Mouse (Mus musculus): Measurements from ENCODE around the gene Dstyk. TPM values are rescaled to one million over a fixed set of nuclear protein-coding genes. Genes with fewer than 3 reads are reported as not detected.

Gene Dstyk
- total and polyA plus RNA-seq, 3 experiments: 8.9 to 16.0 (median 14.6) TPM

DNA sequence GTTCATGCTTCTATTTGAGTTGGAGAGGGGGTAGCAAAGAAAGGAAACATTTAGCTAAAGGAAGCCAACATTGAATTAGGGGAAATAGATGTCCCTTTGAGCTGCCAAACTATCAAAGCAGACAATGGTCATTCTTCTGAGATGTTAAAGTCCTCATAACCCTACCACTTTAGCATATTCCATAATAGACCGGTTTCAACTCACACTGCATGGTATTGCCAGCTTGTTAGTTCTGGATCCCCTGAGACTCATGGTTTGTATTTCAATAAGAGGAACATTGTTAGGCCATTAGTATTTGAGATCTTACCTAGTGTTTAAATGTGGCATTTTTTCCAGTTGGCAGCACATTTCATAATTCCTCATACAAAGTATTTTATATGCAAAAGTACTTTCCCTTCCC lies 19.6 kb downstream of the Dstyk start:
- TF ChIP-seq EP300 (IDR thresholded peaks at IDR 0.05; ENCODE audit: insufficient read depth, low read depth, low read length): no peak
- no peak for TF ChIP-seq CTCF (IDR thresholded peaks at IDR 0.05)
- TF ChIP-seq POLR2A (IDR thresholded peaks at IDR 0.05; ENCODE audit: insufficient read depth, low read depth, low read length): no peak
- WGBS: 52% methylated on average over 1 of the region's 1 CpGs
- DNase-seq: no peak
- peaks cover 29% of the 10 kb centered on the region for H3K36me3 ChIP-seq (ENCODE audit: control insufficient read depth, insufficient read depth, low read length)
- H3K27me3 ChIP-seq (ENCODE audit: control insufficient read depth, insufficient read depth, low read length): no peaks in the 10 kb centered on the region
- H3K79me2 ChIP-seq (replicated peaks; ENCODE audit: control insufficient read depth, insufficient read depth, low read length): 0 out of 2 replicates have a peak, but pooled peaks cover 3% of the 10 kb centered on the region
- no peak overlapping the region for H3K9ac ChIP-seq (ENCODE audit: low read depth, low read length)
- no peak overlapping the region for H3K4me3 ChIP-seq
- H3K27ac ChIP-seq: peak overlapping the region; percentile 67
- intact Hi-C loops (cut with DNase I): loop anchor here (2.0 to 5.0 kb wide), 2 partner anchors 20 to 40 kb away; partner anchors contain the start of genes Dstyk and Rbbp5
- H3K4me1 ChIP-seq (ENCODE audit: control insufficient read depth, insufficient read depth, low read length): peaks cover 22% of the 10 kb centered on the region

DNA sequence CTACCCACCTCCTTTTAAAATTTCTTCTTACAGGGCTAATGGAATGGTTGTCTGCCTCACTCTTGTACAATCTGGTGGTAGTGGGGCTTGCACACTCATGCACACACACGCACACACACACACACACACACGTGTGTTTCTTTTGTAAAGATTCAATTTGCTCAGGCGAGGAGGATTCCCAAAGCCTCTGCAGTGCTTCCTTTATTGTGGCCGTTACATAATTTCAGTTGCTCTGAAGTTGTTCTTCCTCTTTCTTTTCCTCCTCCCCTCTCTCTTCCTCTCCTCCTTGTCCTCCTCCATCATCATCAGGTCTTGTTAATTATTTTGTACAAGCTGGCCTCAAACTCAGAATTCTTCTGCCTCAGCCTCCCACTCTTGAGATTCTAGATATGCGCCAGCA lies 20.0 kb downstream of the Dstyk start:
- no peak overlapping the region for H3K4me3 ChIP-seq
- TF ChIP-seq EP300 (IDR thresholded peaks at IDR 0.05; ENCODE audit: insufficient read depth, low read depth, low read length) (no peak), POLR2A (IDR thresholded peaks at IDR 0.05; ENCODE audit: insufficient read depth, low read depth, low read length) (no peak), CTCF (IDR thresholded peaks at IDR 0.05) (no peak)
- intact Hi-C loops (cut with DNase I): loop anchor here (2.0 to 5.0 kb wide), 2 partner anchors 21 to 40 kb away; partner anchors contain the start of genes Dstyk and Rbbp5
- H3K36me3 ChIP-seq (ENCODE audit: control insufficient read depth, insufficient read depth, low read length): peaks cover 29% of the 10 kb centered on the region
- 0 out of 2 replicates have a peak, but pooled peaks cover 3% of the 10 kb centered on the region for H3K79me2 ChIP-seq (replicated peaks; ENCODE audit: control insufficient read depth, insufficient read depth, low read length)
- H3K27ac ChIP-seq: peak overlapping the region; percentile 67
- no peaks in the 10 kb centered on the region for H3K27me3 ChIP-seq (ENCODE audit: control insufficient read depth, insufficient read depth, low read length)
- DNase-seq: no peak
- 60% methylated on average over 5 of the region's 5 CpGs for WGBS
- H3K9ac ChIP-seq (ENCODE audit: low read depth, low read length): no peak overlapping the region
- peaks cover 19% of the 10 kb centered on the region for H3K4me1 ChIP-seq (ENCODE audit: control insufficient read depth, insufficient read depth, low read length)

DNA sequence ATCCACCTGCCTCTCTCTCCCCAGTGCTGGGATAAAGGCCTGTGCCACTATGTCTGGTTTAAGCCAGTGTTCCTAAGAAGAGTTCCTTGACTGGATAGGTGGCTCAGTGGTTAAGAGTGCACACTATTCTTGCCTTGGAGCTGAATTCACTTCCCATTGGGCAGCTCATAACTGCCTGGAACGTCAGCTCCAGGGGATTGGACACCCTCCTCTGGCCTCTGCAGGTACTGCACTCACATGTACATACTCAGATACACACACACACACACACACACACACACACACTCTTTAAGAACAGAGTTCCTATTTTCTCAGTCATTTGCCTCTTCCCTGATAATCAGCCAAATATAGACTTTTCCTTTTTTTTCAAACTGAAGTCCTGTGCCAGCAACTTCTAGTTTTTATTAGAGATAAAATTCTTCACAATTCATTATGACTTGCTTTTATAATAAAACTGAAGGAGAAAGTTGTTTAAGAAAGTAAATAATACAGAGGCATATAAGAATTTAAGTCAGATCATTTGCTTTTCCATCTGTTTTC lies 23.6 kb downstream of the Dstyk start:
- Histone ChIP-seq H3K9ac (ENCODE audit: low read depth, low read length) (no peak overlapping the region), H3K27ac (no peak overlapping the region), H3K79me2 (replicated peaks; ENCODE audit: control insufficient read depth, insufficient read depth, low read length) (no peaks in the 10 kb centered on the region), H3K36me3 (ENCODE audit: control insufficient read depth, insufficient read depth, low read length) (peaks cover 19% of the 10 kb centered on the region), H3K4me3 (no peak overlapping the region), H3K27me3 (ENCODE audit: control insufficient read depth, insufficient read depth, low read length) (no peaks in the 10 kb centered on the region), H3K4me1 (ENCODE audit: control insufficient read depth, insufficient read depth, low read length) (peaks cover 10% of the 10 kb centered on the region)
- WGBS: 63% methylated on average over 1 of the region's 1 CpGs
- intact Hi-C loops (cut with DNase I): no loop called here
- no peak for TF ChIP-seq POLR2A (IDR thresholded peaks at IDR 0.05; ENCODE audit: insufficient read depth, low read depth, low read length)
- TF ChIP-seq CTCF (IDR thresholded peaks at IDR 0.05): peak; percentile 15; the same call in 1 of the 2 replicates
- DNase-seq: no peak

DNA sequence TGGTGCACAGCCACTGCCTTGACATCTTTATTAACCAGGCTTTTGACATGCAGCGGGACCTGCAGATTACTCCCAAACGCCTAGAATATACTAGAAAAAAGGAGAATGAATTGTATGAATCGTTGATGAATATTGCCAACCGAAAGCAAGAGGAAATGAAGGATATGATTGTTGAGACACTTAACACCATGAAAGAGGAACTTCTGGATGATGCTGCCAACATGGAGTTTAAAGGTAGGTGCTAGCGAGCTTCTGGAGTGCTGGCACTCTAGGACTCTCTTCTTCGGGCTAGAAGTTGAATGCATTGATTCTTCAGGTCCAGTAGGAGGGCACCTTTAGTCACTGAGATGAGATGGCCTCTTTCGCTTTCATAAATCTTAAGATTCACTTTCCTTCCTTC lies 32.4 kb downstream of the Dstyk start:
- no peaks in the 10 kb centered on the region for H3K4me1 ChIP-seq (ENCODE audit: control insufficient read depth, insufficient read depth, low read length)
- H3K36me3 ChIP-seq (ENCODE audit: control insufficient read depth, insufficient read depth, low read length): no peaks in the 10 kb centered on the region; the same call in 1 of the 2 replicates
- no peak overlapping the region for H3K27ac ChIP-seq
- H3K4me3 ChIP-seq: no peak overlapping the region
- no peaks in the 10 kb centered on the region for H3K79me2 ChIP-seq (replicated peaks; ENCODE audit: control insufficient read depth, insufficient read depth, low read length)
- no peak for DNase-seq
- no peak overlapping the region for H3K9ac ChIP-seq (ENCODE audit: low read depth, low read length)
- H3K27me3 ChIP-seq (ENCODE audit: control insufficient read depth, insufficient read depth, low read length): no peaks in the 10 kb centered on the region
- 91% methylated on average over 7 of the region's 7 CpGs for WGBS
- intact Hi-C loops (cut with DNase I): no loop called here
- TF ChIP-seq EP300 (IDR thresholded peaks at IDR 0.05; ENCODE audit: insufficient read depth, low read depth, low read length): no peak
- TF ChIP-seq POLR2A (IDR thresholded peaks at IDR 0.05; ENCODE audit: insufficient read depth, low read depth, low read length): no peak
- TF ChIP-seq CTCF (IDR thresholded peaks at IDR 0.05): no peak

DNA sequence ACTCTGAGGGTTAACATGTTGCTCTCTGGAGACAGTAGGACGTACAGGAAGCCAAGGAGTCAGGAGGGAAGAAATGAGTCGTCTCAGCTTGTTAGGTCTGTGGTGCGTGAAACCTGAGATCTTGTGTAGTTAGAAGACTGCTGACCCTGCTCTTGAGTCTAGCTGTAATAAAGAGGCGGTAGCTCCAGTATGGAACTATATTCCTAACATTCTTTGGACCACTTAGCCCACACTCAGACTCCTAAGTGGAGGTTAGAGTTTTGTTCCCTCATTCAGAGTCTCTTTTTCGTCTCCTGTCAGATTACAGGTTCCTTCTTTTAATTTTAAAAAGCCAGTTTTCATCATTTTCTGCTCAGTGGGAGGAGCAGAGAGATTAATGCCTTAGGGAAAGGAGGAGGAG lies 47.3 kb downstream of the Dstyk start:
- H3K36me3 ChIP-seq (ENCODE audit: control insufficient read depth, insufficient read depth, low read length): no peaks in the 10 kb centered on the region; the same call in 1 of the 2 replicates

DNA sequence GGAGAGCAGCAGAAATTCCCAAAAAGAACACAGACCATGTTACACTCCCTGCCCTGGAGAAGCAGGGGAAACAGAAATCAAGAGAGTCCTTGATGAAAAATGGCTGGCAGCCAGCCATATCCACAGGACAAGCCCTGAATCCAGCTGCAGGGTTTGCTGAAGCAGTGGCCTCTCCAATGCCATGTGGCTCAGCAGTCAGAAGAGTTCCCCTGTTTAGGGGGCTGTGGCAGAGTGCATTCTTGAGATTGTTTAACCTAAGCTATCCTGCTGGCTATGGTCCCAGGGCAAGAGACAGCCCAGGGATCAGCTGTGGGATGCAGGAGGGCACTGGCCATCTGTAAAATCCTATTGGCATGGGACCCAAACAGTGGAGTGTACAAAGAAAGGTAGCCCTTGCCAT lies 51.6 kb downstream of the Dstyk start:
- Histone ChIP-seq H3K36me3 (ENCODE audit: control insufficient read depth, insufficient read depth, low read length) (no peaks in the 10 kb centered on the region), H3K27ac (no peak overlapping the region), H3K27me3 (ENCODE audit: control insufficient read depth, insufficient read depth, low read length) (no peaks in the 10 kb centered on the region), H3K9ac (ENCODE audit: low read depth, low read length) (no peak overlapping the region), H3K4me1 (ENCODE audit: control insufficient read depth, insufficient read depth, low read length) (no peaks in the 10 kb centered on the region), H3K4me3 (no peak overlapping the region), H3K79me2 (replicated peaks; ENCODE audit: control insufficient read depth, insufficient read depth, low read length) (no peaks in the 10 kb centered on the region)
- DNase-seq: no peak
- intact Hi-C loops (cut with DNase I): no loop called here
- TF ChIP-seq EP300 (IDR thresholded peaks at IDR 0.05; ENCODE audit: insufficient read depth, low read depth, low read length) (no peak), CTCF (IDR thresholded peaks at IDR 0.05) (no peak), POLR2A (IDR thresholded peaks at IDR 0.05; ENCODE audit: insufficient read depth, low read depth, low read length) (no peak)

More for the DNA sequence above, 47.3 kb downstream of the Dstyk start:
- H3K4me1 ChIP-seq (ENCODE audit: control insufficient read depth, insufficient read depth, low read length): no peaks in the 10 kb centered on the region
- 70% methylated on average over 5 of the region's 5 CpGs for WGBS
- TF ChIP-seq EP300 (IDR thresholded peaks at IDR 0.05; ENCODE audit: insufficient read depth, low read depth, low read length): no peak
- TF ChIP-seq CTCF (IDR thresholded peaks at IDR 0.05): no peak
- no peak for TF ChIP-seq POLR2A (IDR thresholded peaks at IDR 0.05; ENCODE audit: insufficient read depth, low read depth, low read length)
- no peak overlapping the region for H3K27ac ChIP-seq
- no peaks in the 10 kb centered on the region for H3K27me3 ChIP-seq (ENCODE audit: control insufficient read depth, insufficient read depth, low read length)
- H3K79me2 ChIP-seq (replicated peaks; ENCODE audit: control insufficient read depth, insufficient read depth, low read length): no peaks in the 10 kb centered on the region
- H3K9ac ChIP-seq (ENCODE audit: low read depth, low read length): no peak overlapping the region
- no peak for DNase-seq
- H3K4me3 ChIP-seq: no peak overlapping the region
- intact Hi-C loops (cut with DNase I): no loop called here

All from heart, adult 2 months (tissue).